Mouse (Mus musculus) cerebellum, adult 11-12 months (tissue): Measurements from ENCODE around the gene Grxcr1.

ENCODE experiments used
- DNase-seq: peaks from one replicate; pipeline ENCODE4 v3.0.0; 2022

The Grxcr1 gene

GRCm38 (mm10) chr5:68097665-68098624, 66.3 kb downstream of the Grxcr1 start:
- DNase-seq: no peak

GRCm38 (mm10) chr5:68112430-68113036, 80.9 kb downstream of the Grxcr1 start:
- DNase-seq: peak; percentile 53

- DNase-seq: no peak
Measured at GRCm38 (mm10) chr5:68120880-68121279, 89.2 kb downstream of the Grxcr1 start.

- no peak for DNase-seq
Measured at GRCm38 (mm10) chr5:68122883-68123282, 91.2 kb downstream of the Grxcr1 start.

- DNase-seq: no peak
Measured at GRCm38 (mm10) chr5:68125478-68125877, 93.8 kb downstream of the Grxcr1 start.

GRCm38 (mm10) chr5:68128421-68128820, 96.8 kb downstream of the Grxcr1 start:
- peak; percentile 42 for DNase-seq

GRCm38 (mm10) chr5:68128821-68129608, 97.4 kb downstream of the Grxcr1 start:
- DNase-seq: no peak

GRCm38 (mm10) chr5:68146818-68147217, 115.2 kb downstream of the Grxcr1 start:
- no peak for DNase-seq

GRCm38 (mm10) chr5:68149946-68150345, 118.3 kb downstream of the Grxcr1 start:
- DNase-seq: peak; percentile 88

- no peak for DNase-seq
Measured at GRCm38 (mm10) chr5:68150347-68151043, 118.9 kb downstream of the Grxcr1 start.

GRCm38 (mm10) chr5:68162503-68162902, 130.9 kb downstream of the Grxcr1 start:
- DNase-seq: no peak

- no peak for DNase-seq
Measured at GRCm38 (mm10) chr5:68165954-68166353, 134.3 kb downstream of the Grxcr1 start.
